Mouse (Mus musculus) heart, embryonic 14.5 days (tissue): Measurements from ENCODE around the gene Mkrn2os. TPM values are rescaled to one million over a fixed set of nuclear protein-coding genes. Genes with fewer than 3 reads are reported as not detected.

Source experiments
- ATAC-seq: fragments of 200-750 bp; cut with Nextera tagmentation; 2 replicates; pipeline ENCODE4 v1.8.0; 2017; ENCODE audit warnings: low read depth, moderate TSS enrichment; ENCODE audit not compliant: insufficient number of reproducible peaks, insufficient read depth, low FRiP score
- H3K27ac ChIP-seq, 2 experiments: fragments of 200-500 bp in 1 of 2; fragments of 300-500 bp in 1 of 2; sonication (generic) in 1 of 2; replicated peaks in 1 of 2; 2 replicates each; pipeline ENCODE4 v1.5.1; 2012 to 2014; ENCODE audit warnings: low read depth in 2 of 2, low read length in 2 of 2, control low read depth in 1 of 2, mild to moderate bottlenecking in 1 of 2, mixed read lengths in 1 of 2; ENCODE audit not compliant: control insufficient read depth in 1 of 2, insufficient read depth in 1 of 2
- H3K27me3 ChIP-seq: fragments of 300-500 bp; sonication (generic); 2 replicates; pipeline ENCODE4 v1.6.1; 2014; ENCODE audit warnings: mild to moderate bottlenecking, low read length, control low read depth; ENCODE audit not compliant: control insufficient read depth, insufficient read depth
- H3K36me3 ChIP-seq: fragments of 300-500 bp; sonication (generic); 2 replicates; pipeline ENCODE4 v1.6.1; 2014; ENCODE audit warnings: mild to moderate bottlenecking, control low read depth, low read length, mixed read lengths; ENCODE audit not compliant: control insufficient read depth, insufficient read depth
- H3K4me1 ChIP-seq, 2 experiments: fragments of 200-500 bp in 1 of 2; fragments of 300-500 bp in 1 of 2; sonication (generic) in 1 of 2; 2 replicates each; pipeline ENCODE4 v1.6.1; 2012 to 2014; ENCODE audit warnings: low read length in 2 of 2, control low read depth in 1 of 2, mixed read lengths in 1 of 2; ENCODE audit not compliant: control insufficient read depth in 2 of 2, insufficient read depth in 2 of 2
- H3K4me2 ChIP-seq: fragments of 300-500 bp; sonication (generic); 2 replicates; pipeline ENCODE4 v1.6.1; 2014; ENCODE audit warnings: mild to moderate bottlenecking, low read length
- H3K4me3 ChIP-seq, 2 experiments: fragments of 200-500 bp in 1 of 2; fragments of 300-500 bp in 1 of 2; sonication (generic) in 1 of 2; 2 replicates each; pipeline ENCODE4 v1.5.1; 2012 to 2014; ENCODE audit warnings: low read length in 2 of 2, mild to moderate bottlenecking in 2 of 2, control low read depth in 1 of 2, low read depth in 1 of 2, moderate library complexity in 1 of 2; ENCODE audit not compliant: control insufficient read depth in 1 of 2, insufficient read depth in 1 of 2
- H3K9ac ChIP-seq: fragments of 300-500 bp; sonication (generic); 2 replicates; pipeline ENCODE4 v1.6.1; 2014; ENCODE audit warnings: mild to moderate bottlenecking, low read length
- H3K9me3 ChIP-seq: fragments of 300-500 bp; sonication (generic); 2 replicates; pipeline ENCODE4 v1.6.1; 2016; ENCODE audit warnings: low read length, control low read depth; ENCODE audit not compliant: control insufficient read depth
- WGBS: fragments of 180-500 bp; shearing (Covaris S2); extraction: QIAGEN DNeasy Blood & Tissue Kit; methylation state at CpG from one replicate; pipeline ENCODE4 v1.1.7; 2014; 5-methylcytosine and 5-hydroxymethylcytosine counted together
- polyA plus RNA-seq: library from polyadenylated mRNA; unstranded; fragments of >200 nt; fragmentation: Nextera tagmentation; extraction: Ambion mirVana; gene quantifications from 2 replicates; pipeline ENCODE4 v1.2.1, GENCODE M21; 2014

The Mkrn2os gene
- polyA plus RNA-seq, 1 experiment from 2014 or later = 0.42 TPM

DNA sequence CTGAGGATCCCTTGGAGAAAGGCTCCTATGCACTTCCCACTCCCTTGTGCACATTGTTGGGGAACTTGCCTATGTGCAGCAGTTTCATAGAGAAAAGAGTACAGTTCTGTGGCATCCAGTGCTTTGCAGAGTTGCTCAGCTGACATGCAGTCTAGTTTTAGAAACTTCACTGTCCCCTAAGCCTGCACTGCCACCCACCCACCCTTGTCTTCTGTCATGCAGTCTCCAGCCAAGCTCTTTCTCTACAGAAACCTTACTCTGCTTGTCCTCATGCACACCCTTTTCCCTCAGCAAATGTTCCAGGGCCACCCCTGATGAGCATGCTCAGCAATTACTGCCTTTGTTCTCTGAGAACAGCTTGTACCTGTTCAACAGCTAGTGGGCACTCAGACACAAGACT lies 21.4 kb upstream of the Mkrn2os start:
- no peaks in the 10 kb centered on the region for H3K9me3 ChIP-seq
- no peak overlapping the region for H3K9ac ChIP-seq
- no peak overlapping the region for H3K27ac ChIP-seq
- no peak for ATAC-seq
- H3K4me1 ChIP-seq = no peaks in the 10 kb centered on the region
- no peak overlapping the region for H3K4me2 ChIP-seq
- peaks cover 92% of the 10 kb centered on the region for H3K36me3 ChIP-seq
- H3K4me3 ChIP-seq = no peak overlapping the region
- H3K27me3 ChIP-seq = no peaks in the 10 kb centered on the region

DNA sequence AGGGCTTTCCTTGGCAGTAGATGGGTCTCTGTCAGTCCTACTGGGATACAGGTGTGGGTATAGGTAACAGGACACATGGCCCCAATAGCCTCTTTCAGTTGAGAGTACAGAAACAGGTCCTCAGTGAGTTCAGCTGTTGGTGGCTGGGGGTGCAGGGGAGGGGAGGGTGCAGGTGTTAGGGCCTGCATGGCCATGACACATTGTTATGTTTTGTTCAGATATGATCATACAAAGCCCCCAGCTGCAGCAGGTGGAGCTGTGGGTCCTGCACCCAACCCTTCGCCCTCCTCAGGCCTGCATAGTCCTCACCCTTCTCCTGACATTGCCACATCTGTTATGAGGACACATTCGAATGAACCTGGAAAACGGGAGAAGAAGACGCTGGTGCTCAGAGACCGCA lies 17.9 kb upstream of the Mkrn2os start:
- H3K4me3 ChIP-seq = no peak overlapping the region
- H3K4me1 ChIP-seq = no peaks in the 10 kb centered on the region
- no peaks in the 10 kb centered on the region for H3K9me3 ChIP-seq
- no peak for ATAC-seq
- H3K27ac ChIP-seq = no peak overlapping the region
- 92% methylated on average over 5 of the region's 5 CpGs for WGBS
- H3K4me2 ChIP-seq = no peak overlapping the region
- H3K9ac ChIP-seq = no peak overlapping the region
- peaks cover 61% of the 10 kb centered on the region for H3K36me3 ChIP-seq
- H3K27me3 ChIP-seq = no peaks in the 10 kb centered on the region

DNA sequence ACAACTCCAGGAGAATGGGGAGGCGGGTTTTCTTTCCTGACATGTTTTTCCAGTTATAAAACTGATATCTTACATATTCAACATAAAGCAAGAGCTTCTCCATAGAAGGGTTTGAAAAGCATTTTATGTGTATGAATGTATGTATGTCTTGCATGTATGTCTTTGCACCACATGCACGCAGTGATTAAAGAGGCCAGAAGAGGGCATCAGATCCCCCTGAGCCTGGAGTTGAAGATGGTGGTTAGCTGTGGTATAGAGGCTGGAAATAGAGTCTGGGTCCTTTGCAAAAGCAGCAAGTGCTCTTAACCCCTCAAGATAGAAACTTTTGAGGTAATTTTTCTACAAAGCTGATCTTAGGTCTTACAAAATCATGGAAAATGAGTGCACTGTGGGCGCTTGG lies 16.7 kb upstream of the Mkrn2os start:
- H3K9me3 ChIP-seq = no peaks in the 10 kb centered on the region
- peaks cover 52% of the 10 kb centered on the region for H3K36me3 ChIP-seq
- no peak overlapping the region for H3K4me2 ChIP-seq
- no peak overlapping the region for H3K4me3 ChIP-seq
- no peak overlapping the region for H3K27ac ChIP-seq
- H3K27me3 ChIP-seq = no peaks in the 10 kb centered on the region
- no peaks in the 10 kb centered on the region for H3K4me1 ChIP-seq
- 65% methylated on average over 3 of the region's 3 CpGs for WGBS
- no peak overlapping the region for H3K9ac ChIP-seq
- ATAC-seq = no peak

GRCm38 (mm10) chr6:115607429-115607828 lies 15.1 kb upstream of the Mkrn2os start:
- Histone ChIP-seq H3K27ac (no peak overlapping the region), H3K4me1 (peaks cover 1 to 8% of the 10 kb centered on the region in 2 experiments; a peak in 3 of 4 replicates), H3K36me3 (peaks cover 38% of the 10 kb centered on the region), H3K4me3 (no peak overlapping the region), H3K9me3 (no peaks in the 10 kb centered on the region), H3K27me3 (no peaks in the 10 kb centered on the region), H3K4me2 (no peak overlapping the region), H3K9ac (no peak overlapping the region)
- WGBS = 70% methylated on average over 4 of the region's 4 CpGs
- ATAC-seq = no peak

DNA sequence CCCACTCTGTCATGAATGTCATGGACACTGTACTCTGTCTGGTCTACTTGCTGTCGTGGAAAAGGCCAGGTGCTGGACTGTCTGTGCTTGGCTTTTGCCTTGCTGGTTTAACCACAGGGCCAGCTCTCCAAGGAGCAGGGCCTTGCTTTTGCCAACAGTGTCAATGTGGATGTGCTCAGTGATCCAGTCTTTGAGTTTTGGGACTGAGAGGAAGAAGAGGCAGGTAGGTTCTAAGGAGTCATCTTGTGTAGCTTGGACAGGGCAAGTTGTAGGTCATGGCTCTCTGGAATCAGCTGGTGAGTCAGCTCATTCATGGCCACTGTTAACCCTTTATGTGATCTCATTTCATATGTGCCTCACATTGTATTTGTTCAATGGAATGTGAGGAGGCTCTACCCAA lies 14.1 kb upstream of the Mkrn2os start:
- no peak for ATAC-seq
- H3K4me3 ChIP-seq = no peak overlapping the region
- H3K27ac ChIP-seq = no peak overlapping the region
- H3K9me3 ChIP-seq = no peaks in the 10 kb centered on the region
- 86% methylated on average over 1 of the region's 1 CpGs for WGBS
- peaks cover 29% of the 10 kb centered on the region for H3K36me3 ChIP-seq
- H3K4me2 ChIP-seq = no peak overlapping the region
- H3K4me1 ChIP-seq = peaks cover 2 to 10% of the 10 kb centered on the region in 2 experiments; a peak in 3 of 4 replicates
- H3K27me3 ChIP-seq = no peaks in the 10 kb centered on the region
- no peak overlapping the region for H3K9ac ChIP-seq

DNA sequence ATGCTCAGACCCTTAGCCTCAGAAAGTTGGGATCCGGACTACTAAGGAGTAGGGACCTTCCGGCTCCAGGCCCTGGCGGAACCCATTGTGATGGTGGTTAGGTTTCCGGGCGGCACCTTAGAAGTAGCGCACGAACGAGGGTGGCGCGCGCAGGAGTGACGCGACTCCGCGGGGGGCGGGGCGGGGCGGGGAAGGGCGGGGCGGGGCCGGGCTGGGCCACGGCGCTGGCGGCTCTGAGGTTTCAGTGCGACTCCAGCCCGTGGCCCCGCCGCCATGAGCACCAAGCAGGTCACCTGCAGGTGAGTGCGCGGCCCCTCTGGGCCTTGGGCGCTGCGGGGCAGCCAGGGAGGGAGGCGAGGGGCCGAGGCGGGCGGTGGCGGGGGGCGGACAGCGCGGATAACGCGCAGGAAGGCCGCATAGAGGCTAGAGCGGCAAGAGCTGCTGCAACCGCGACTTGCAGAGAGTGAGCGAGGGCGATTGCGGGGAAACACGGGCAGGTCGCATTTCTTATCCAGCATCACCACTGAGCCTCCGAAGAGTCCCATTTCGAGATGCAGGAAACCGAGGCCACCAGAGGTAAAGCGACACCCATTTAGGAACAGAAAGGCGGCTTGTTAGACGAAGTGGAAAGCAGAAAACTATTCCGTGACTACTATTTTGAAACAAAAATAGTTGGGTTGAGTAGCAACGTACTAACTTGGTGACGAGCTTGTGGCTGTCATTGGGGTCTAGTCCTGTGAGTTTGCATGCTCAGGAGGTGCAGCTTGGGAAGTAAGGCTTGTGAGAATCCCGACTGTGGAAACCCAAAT lies 9.5 kb upstream of the Mkrn2os start, which contains the start of gene Mkrn2:
Gene Mkrn2, plus strand, starts transcription at position 188 of the 809 bp plus-strand sequence.
- Histone ChIP-seq H3K9ac (peak within 1 kb of the TSS; percentile 87), H3K4me2 (peak within 1 kb of the TSS; percentile 75), H3K36me3 (peaks cover 9% of the 10 kb centered on the region; the same call in 1 of the 2 replicates), H3K27me3 (no peaks in the 10 kb centered on the region), H3K4me1 (peaks cover 2 to 10% of the 10 kb centered on the region in 2 experiments; a peak in 3 of 4 replicates), H3K27ac (peak within 1 kb of the TSS; percentile 12 to 77; a peak in 3 of 4 replicates), H3K9me3 (peaks cover 4% of the 10 kb centered on the region; the same call in 1 of the 2 replicates), H3K4me3 (peak within 1 kb of the TSS; percentile 81 to 83)
- 1% methylated on average over 46 of the region's 61 CpGs for WGBS
- peak; percentile 90 for ATAC-seq

GRCm38 (mm10) chr6:115601322-115601714 lies 8.9 kb upstream of the Mkrn2os start:
- no peak for ATAC-seq
- no peak overlapping the region for H3K27ac ChIP-seq
- 68% methylated on average over 4 of the region's 4 CpGs for WGBS
- H3K4me2 ChIP-seq = peak overlapping the region; percentile 75
- H3K36me3 ChIP-seq = peaks cover 9% of the 10 kb centered on the region; the same call in 1 of the 2 replicates
- H3K4me3 ChIP-seq = peak overlapping the region; percentile 5 to 81; a peak in 2 of 4 replicates
- peaks cover 2 to 10% of the 10 kb centered on the region in 2 experiments; a peak in 3 of 4 replicates for H3K4me1 ChIP-seq
- H3K27me3 ChIP-seq = no peaks in the 10 kb centered on the region
- H3K9me3 ChIP-seq = peaks cover 4% of the 10 kb centered on the region; the same call in 1 of the 2 replicates
- no peak overlapping the region for H3K9ac ChIP-seq
